Mouse (Mus musculus) adrenal gland, postnatal 4 days (tissue): ENCODE results near the gene Gps1. TPM values are rescaled to one million over a fixed set of nuclear protein-coding genes. Genes with fewer than 3 reads are reported as not detected.
"Not testable (repeated sequence)": the region's sequence is repeated elsewhere in the genome, so short reads cannot be mapped to it uniquely, and the experiment has no call there.

Source experiments
- DNase-seq, 2 experiments: peaks; one replicate each; pipeline ENCODE4 v3.0.0; 2021 to 2022; ENCODE audit warnings: low spot score in 2 of 2, mixed read lengths in 2 of 2
- long read RNA-seq, 2 experiments: library from polyadenylated mRNA; stranded (forward); transcript quantifications; one replicate each; pipeline ENCODE4 v2.0.0; 2021
- total RNA-seq, 2 experiments: library from RNA; stranded (reverse); gene quantifications; 2 replicates each; pipeline ENCODE4 v1.2.3; 2021

Gene Gps1
- 100 to 1,000 TPM; 109 to 111 TPM for total RNA-seq
- long read RNA-seq, experiment 1, transcript Gps1-201 (13 exons, 1,925 nt), result minor isoform, 28 of 179 reads
- long read RNA-seq, experiment 1, transcript Gps1-208 (14 exons, 1,843 nt), result minor isoform, 6 of 179 reads
- long read RNA-seq, experiment 1, transcript Gps1-202 (14 exons, 1,827 nt), result major isoform, 82 of 179 reads
- long read RNA-seq, experiment 1, transcript Gps1-207 (14 exons, 2,000 nt), result minor isoform, 22 of 179 reads
- long read RNA-seq, experiment 1, partial matches to known transcripts, result 22 of 179 reads
- long read RNA-seq, experiment 1, other reads (novel, unspliced or antisense), result 19 of 179 reads
- long read RNA-seq, experiment 2, transcript Gps1-207 (14 exons, 2,000 nt), result minor isoform, 53 of 382 reads
- long read RNA-seq, experiment 2, transcript Gps1-201 (13 exons, 1,925 nt), result minor isoform, 45 of 382 reads
- long read RNA-seq, experiment 2, transcript Gps1-208 (14 exons, 1,843 nt), result minor isoform, 17 of 382 reads
- long read RNA-seq, experiment 2, transcript Gps1-202 (14 exons, 1,827 nt), result major isoform, 191 of 382 reads
- long read RNA-seq, experiment 2, partial matches to known transcripts, result 41 of 382 reads
- long read RNA-seq, experiment 2, other reads (novel, unspliced or antisense), result 35 of 382 reads

DNA sequence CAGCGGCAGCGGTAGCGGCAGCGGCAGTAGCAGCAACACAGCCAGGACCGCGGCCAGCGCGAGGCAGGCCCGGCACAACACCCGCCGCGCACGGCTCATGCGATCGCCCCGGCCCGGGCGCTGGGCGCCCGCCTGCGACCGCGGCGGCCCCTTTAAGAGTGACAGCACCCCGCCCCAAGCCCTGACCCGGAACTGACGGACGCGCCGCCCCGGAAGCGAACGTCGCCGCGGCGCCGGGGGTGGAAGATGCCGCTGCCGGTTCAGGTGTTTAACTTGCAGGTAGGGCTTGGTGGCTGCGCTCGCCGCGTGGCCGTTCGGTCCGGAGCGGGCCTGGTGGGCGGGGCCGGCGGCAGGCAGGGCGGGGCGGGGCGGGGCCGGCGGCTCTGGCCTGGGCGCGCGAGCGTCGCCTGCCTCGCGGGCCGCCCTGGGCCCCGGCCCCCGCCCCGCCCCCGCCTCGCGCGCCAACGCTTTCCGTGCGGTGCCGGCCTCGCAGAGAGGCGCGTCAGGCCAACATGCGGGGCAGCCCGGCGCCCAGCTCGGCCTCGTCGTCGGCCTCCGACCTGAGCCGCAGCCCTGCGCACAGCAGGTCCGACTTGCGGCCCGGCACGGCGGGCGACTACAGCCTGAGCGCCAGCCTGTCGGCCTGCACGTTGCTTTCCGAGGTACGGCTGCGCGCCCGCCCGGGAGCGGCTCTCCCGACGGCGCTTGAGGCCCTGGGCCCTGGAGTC lies at the start of gene Gps1, which contains the start of gene Rfng:
Gene Gps1 (plus strand): TSS at position 209 of the 728 bp plus-strand sequence.
Gene Rfng (minus strand): TSS at position 144 of the 728 bp plus-strand sequence.
- peak; percentile 63 to 68 for DNase-seq

GRCm38 (mm10) chr11:120736424-120736823 lies 47.6 kb upstream of the Gps1 start:
- DNase-seq, result no peak

- no peak for DNase-seq
Observed at GRCm38 (mm10) chr11:120740981-120741380, 43.1 kb upstream of the Gps1 start.

DNA sequence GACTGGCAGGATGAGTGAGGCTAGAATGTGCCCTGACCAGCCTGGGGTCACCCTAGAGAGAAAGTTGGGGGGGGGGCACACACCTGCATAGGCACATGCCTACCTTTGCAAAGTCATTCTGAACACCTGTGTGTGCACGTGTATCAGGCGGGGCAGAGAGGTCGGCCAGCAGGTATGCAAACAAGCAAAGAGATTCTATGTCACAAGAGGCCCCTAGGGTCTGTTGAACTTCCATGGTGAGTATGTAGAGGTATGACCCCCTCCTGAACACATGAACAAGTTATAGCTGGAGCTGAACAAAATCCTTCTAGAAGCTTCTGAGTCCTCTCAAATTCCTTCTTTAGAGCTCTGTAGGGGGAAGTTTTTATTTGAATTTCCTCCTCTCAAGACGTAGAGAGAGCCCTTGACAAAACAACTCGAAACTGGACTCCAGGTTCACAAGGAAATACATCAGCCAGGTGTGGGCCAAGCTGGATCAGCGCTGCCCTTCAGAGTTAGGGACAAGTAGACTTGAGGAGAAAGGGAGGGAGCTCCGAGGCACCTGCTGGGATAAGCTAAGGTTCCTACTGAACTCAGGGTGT lies 39.9 kb upstream of the Gps1 start:
- DNase-seq, result no peak

DNA sequence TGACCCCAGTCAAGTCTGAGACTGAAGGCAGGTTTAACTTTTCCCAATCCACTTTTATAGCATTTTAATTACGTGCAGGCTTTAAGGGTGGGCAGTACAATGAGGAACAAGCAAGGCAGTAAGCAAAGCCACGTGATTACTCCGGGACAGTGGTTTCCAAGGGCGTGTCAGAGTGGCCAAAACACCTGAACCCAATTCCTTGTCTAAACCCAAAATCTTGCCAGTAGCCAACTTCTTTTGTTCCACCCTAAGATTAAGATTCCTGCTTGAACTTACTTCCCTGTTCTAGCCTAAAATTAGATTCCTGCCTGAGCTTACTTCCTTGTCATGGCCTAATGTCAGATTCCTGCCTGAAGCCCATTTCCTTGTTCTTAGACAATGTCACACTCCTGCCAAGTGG lies 36.1 kb upstream of the Gps1 start:
- no peak for DNase-seq

DNA sequence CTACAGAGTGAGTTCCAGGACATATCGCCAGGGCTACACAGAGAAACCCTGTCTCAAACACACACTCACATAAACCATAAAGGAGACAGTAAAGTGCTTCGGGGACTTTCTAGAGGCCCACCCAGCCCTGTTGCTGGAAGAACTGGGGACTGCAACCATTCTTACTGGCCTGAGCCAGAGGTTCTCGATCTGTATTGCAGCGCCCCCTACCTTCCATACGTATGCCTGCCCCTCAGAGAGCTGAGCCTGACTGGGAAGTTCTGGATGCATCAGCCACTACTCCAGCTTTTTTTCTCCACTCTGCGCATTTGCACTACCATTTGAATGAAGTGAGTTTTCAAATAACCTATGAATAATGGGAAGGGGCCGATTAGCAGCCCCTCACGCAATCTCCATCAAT lies 34.6 kb upstream of the Gps1 start:
- no peak for DNase-seq

DNA sequence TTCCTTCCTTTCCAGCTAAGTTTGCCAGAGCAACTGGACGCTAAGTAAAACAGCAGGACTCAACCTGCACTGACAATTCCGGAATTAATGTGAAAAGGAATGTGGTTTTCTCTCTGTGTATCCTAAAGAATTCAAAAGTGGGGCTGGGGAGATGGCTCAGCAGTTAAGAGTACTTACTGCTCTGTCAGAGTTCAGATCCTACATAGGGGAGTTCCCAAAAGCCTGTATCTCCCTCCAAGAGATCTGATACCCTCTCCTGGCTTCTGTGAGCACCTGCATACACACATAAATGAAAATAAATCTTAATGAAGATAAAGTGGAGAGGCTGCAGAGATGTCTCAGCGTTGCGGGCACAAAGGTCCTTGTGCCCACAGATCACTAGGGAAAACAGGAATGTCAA lies 32.5 kb upstream of the Gps1 start:
- no peak for DNase-seq

GRCm38 (mm10) chr11:120760236-120760635 lies 23.8 kb upstream of the Gps1 start:
- DNase-seq, result no peak

DNA sequence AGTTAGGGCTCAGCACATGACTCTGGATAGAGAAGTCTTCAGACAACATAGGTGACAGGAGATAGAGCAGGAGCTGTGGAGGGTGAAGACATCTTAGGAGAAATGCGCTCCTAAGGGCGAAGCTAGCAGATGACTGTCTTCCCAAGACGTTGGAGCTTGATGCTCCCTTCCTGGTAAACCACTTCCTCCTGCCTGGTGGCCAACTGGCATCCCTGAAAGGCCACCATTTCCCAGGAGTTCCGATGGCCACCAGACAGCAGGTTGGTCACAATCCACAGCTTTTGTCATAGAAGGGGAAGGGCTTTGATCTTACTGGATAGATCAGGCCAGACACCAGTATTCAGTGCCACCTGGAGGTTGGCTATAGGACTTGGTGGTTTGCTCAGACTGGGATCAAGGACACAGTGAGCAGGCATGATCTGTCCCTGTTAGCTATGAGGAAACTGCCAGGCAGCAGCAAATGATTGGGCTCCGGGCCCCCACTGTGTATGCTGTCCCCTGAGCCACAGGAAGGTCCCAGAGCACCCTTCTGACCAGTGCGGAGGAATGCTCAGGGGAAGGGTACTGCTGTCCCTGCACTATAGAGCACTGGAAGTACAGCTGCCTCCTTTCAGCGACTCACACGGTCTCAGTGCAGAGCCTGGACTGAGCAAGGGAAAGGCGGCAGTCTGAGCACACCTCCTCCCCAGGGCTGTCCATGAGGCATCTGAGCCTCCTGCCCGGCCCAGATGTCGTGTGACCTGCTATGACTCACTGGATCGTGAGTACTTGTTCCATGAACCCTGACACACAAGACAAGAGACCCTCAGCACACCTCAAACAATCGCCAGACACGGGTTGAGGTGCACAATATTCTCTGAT lies 22.0 kb upstream of the Gps1 start:
- no peak for DNase-seq

GRCm38 (mm10) chr11:120762672-120763041 lies 21.4 kb upstream of the Gps1 start, which contains the start of gene Hmga1b:
Gene Hmga1b (plus strand): TSS chr11:120762794.
- DNase-seq, result not testable (repeated sequence)

GRCm38 (mm10) chr11:120763121-120763999 lies 20.7 kb upstream of the Gps1 start:
- not testable (repeated sequence) for DNase-seq

- not testable (repeated sequence) for DNase-seq
Observed at GRCm38 (mm10) chr11:120767023-120767422, 17.0 kb upstream of the Gps1 start.

DNA sequence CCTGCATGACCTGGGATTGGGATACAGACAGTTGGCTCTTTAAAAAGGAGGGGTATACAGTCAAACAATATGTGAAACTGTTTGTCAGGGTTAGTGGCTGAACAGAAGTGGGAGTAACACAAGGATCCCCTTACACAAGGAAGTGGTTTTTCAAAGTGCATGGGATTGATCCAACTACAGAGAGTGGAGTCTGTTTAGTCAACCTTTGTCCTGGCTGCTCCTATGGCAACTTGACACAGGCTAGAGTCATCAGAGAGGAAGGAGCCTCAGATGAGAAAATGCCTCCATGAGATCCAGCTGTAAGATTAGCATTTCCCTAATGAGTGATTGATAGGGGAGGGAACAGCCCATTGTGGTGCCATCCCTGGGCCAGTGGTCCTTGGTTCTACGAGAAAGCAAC lies 15.9 kb upstream of the Gps1 start:
- DNase-seq, result no peak

GRCm38 (mm10) chr11:120772749-120773148 lies 11.3 kb upstream of the Gps1 start:
- DNase-seq, result no peak

- no peak for DNase-seq
Observed at GRCm38 (mm10) chr11:120773463-120774190, 10.4 kb upstream of the Gps1 start.

DNA sequence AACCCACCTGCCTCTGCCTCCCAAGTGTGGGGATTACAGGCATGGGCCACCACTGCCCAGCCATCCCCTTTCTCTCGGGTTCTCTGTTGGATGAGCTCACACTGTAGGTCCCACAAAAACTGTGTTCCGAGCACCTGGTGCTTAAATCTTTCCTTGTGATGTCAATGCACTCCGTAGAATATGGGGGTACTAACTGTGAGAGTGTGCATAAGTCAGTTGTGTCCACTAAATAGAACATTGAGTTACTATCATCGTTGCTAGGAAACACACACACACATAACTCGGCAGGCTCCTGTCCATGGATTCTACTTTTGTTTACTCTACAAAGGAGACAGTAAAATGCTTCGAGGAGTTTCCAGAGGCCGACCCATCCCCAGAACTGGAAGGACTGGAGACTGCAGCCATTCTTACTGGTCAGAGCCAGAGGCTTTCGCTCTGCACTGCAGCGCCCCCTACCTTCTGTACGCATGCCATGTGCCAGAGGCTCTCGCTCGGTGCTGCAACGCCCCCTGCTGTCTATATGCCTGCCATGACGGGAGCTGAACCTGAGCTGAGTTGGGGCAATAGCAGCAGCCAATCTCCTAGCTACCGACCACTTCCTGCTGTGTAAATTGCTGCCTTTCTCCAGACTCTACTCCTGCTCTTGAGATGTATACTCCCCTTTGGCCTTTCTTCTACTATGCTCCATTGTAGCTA lies 8.2 kb upstream of the Gps1 start:
- peak; percentile 95 to 96 for DNase-seq

DNA sequence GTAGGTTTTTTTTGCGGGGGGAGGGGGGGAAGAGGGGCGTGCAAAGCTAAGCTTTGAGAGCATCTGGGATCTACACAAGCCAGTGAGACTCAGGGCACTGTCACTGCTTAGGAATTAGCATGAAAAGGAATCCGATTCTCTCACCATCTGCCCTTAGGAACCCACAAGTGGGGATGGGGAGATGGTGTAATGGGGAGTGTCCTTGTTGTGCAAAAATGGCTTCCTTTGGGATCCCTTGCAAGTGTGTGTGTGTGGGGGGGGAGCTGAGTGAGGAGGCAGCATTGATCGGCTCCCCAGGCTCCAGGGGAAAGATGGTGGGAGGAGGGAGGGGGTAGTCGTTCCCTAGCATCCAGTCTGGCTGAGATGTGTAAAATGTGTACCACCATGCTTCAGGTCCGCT lies 6.9 kb upstream of the Gps1 start:
- no peak for DNase-seq

- DNase-seq, result no peak
Observed at GRCm38 (mm10) chr11:120779876-120780275, 4.2 kb upstream of the Gps1 start.
